Mouse (Mus musculus): ENCODE data around the gene Psip1. TPM values are rescaled to one million over a fixed set of nuclear protein-coding genes. Genes with fewer than 3 reads are reported as not detected.
A peak's percentile ranks its signal among the peaks of the same experiment; 100 is the strongest.

Gene Psip1
- total and polyA plus RNA-seq, 2 experiments from 2014 or later = 298 to 309 TPM

GRCm38 (mm10) chr4:83427141-83427540 is 59.1 kb downstream of the Psip1 start:
- H3K4me3 ChIP-seq (ENCODE audit: low read depth, low read length) = no peak overlapping the region
- H3K36me3 ChIP-seq (ENCODE audit: insufficient read depth) = peaks cover 45% of the 10 kb centered on the region
- H3K27ac ChIP-seq (ENCODE audit: low read depth, low read length) = no peak overlapping the region
- H3K9ac ChIP-seq = no peak overlapping the region
- no peak overlapping the region for H3K4me2 ChIP-seq (ENCODE audit: low read depth)
- DNase-seq = no peak
- 97% methylated on average over 7 of the region's 7 CpGs for WGBS
- H3K9me3 ChIP-seq (ENCODE audit: low read length) = no peaks in the 10 kb centered on the region
- no peaks in the 10 kb centered on the region for H3K4me1 ChIP-seq (ENCODE audit: insufficient read depth)
- TF ChIP-seq CTCF (IDR thresholded peaks at IDR 0.05; ENCODE audit: low read depth) = no peak
- ATAC-seq = no peak
- no peaks in the 10 kb centered on the region for H3K27me3 ChIP-seq (ENCODE audit: insufficient read depth, low read length)

GRCm38 (mm10) chr4:83425119-83425518 is 61.1 kb downstream of the Psip1 start:
- H3K4me2 ChIP-seq (ENCODE audit: low read depth) = no peak overlapping the region
- no peaks in the 10 kb centered on the region for H3K27me3 ChIP-seq (ENCODE audit: insufficient read depth, low read length)
- no peak for ATAC-seq
- DNase-seq = no peak
- TF ChIP-seq CTCF (IDR thresholded peaks at IDR 0.05; ENCODE audit: low read depth) = no peak
- H3K4me1 ChIP-seq (ENCODE audit: insufficient read depth) = no peaks in the 10 kb centered on the region
- peaks cover 41% of the 10 kb centered on the region for H3K36me3 ChIP-seq (ENCODE audit: insufficient read depth)
- 97% methylated on average over 4 of the region's 4 CpGs for WGBS
- H3K9me3 ChIP-seq (ENCODE audit: low read length) = no peaks in the 10 kb centered on the region
- no peak overlapping the region for H3K4me3 ChIP-seq (ENCODE audit: low read depth, low read length)
- H3K27ac ChIP-seq (ENCODE audit: low read depth, low read length) = no peak overlapping the region
- H3K9ac ChIP-seq = no peak overlapping the region

GRCm38 (mm10) chr4:83423641-83424040 is 62.6 kb downstream of the Psip1 start:
- Histone ChIP-seq H3K4me2 (ENCODE audit: low read depth) (no peak overlapping the region), H3K9ac (no peak overlapping the region), H3K27ac (ENCODE audit: low read depth, low read length) (no peak overlapping the region), H3K27me3 (ENCODE audit: insufficient read depth, low read length) (no peaks in the 10 kb centered on the region), H3K36me3 (ENCODE audit: insufficient read depth) (peaks cover 36% of the 10 kb centered on the region), H3K4me1 (ENCODE audit: insufficient read depth) (peaks cover 12% of the 10 kb centered on the region; the same call in 1 of the 2 replicates), H3K4me3 (ENCODE audit: low read depth, low read length) (no peak overlapping the region), H3K9me3 (ENCODE audit: low read length) (no peaks in the 10 kb centered on the region)
- DNase-seq (no peak), ATAC-seq (no peak)
- WGBS = 98% methylated on average over 6 of the region's 6 CpGs
- TF ChIP-seq CTCF (IDR thresholded peaks at IDR 0.05; ENCODE audit: low read depth) = no peak

GRCm38 (mm10) chr4:83418781-83419180 is 67.5 kb downstream of the Psip1 start:
- H3K36me3 ChIP-seq (ENCODE audit: insufficient read depth) = peaks cover 11% of the 10 kb centered on the region
- peak overlapping the region; percentile 78 for H3K4me3 ChIP-seq (ENCODE audit: low read depth, low read length)
- ATAC-seq (no peak), DNase-seq (no peak)
- peaks cover 14% of the 10 kb centered on the region; the same call in 1 of the 2 replicates for H3K4me1 ChIP-seq (ENCODE audit: insufficient read depth)
- 51% methylated on average over 2 of the region's 2 CpGs for WGBS
- H3K4me2 ChIP-seq (ENCODE audit: low read depth) = peak overlapping the region; percentile 58
- no peak overlapping the region for H3K27ac ChIP-seq (ENCODE audit: low read depth, low read length)
- no peak for TF ChIP-seq CTCF (IDR thresholded peaks at IDR 0.05; ENCODE audit: low read depth)
- H3K9me3 ChIP-seq (ENCODE audit: low read length) = no peaks in the 10 kb centered on the region
- no peaks in the 10 kb centered on the region for H3K27me3 ChIP-seq (ENCODE audit: insufficient read depth, low read length)
- H3K9ac ChIP-seq = peak overlapping the region; percentile 85; the same call in 1 of the 2 replicates

- no peaks in the 10 kb centered on the region for H3K27me3 ChIP-seq (ENCODE audit: insufficient read depth, low read length)
- ATAC-seq = peak; percentile 66
- no peak for TF ChIP-seq CTCF (IDR thresholded peaks at IDR 0.05; ENCODE audit: low read depth)
These were observed 68.5 kb downstream of the Psip1 start for GRCm38 (mm10) chr4:83417820-83418186.

GRCm38 (mm10) chr4:83417160-83417819 is 69.0 kb downstream of the Psip1 start, which contains the start of gene Snapc3:
TSS of gene Snapc3 (plus strand) at chr4:83417724.
- TF ChIP-seq CTCF (IDR thresholded peaks at IDR 0.05; ENCODE audit: low read depth) = no peak; the same call in none of the 2 replicates

More at GRCm38 (mm10) chr4:83417820-83418186, 68.5 kb downstream of the Psip1 start:
- no peaks in the 10 kb centered on the region for H3K9me3 ChIP-seq (ENCODE audit: low read length)
- peak overlapping the region; percentile 78 for H3K4me3 ChIP-seq (ENCODE audit: low read depth, low read length)
- WGBS = under 1% methylated on average over 30 of the region's 30 CpGs
- H3K36me3 ChIP-seq (ENCODE audit: insufficient read depth) = peaks cover 3% of the 10 kb centered on the region; the same call in 1 of the 2 replicates
- peak overlapping the region; percentile 85 for H3K9ac ChIP-seq
- H3K4me1 ChIP-seq (ENCODE audit: insufficient read depth) = peaks cover 14% of the 10 kb centered on the region; the same call in 1 of the 2 replicates
- peak overlapping the region; percentile 91 for H3K27ac ChIP-seq (ENCODE audit: low read depth, low read length)
- peak overlapping the region; percentile 58 for H3K4me2 ChIP-seq (ENCODE audit: low read depth)
- no peak for DNase-seq

GRCm38 (mm10) chr4:83414241-83414824 is 71.9 kb downstream of the Psip1 start:
- no peak for TF ChIP-seq CTCF (IDR thresholded peaks at IDR 0.05; ENCODE audit: low read depth)
- H3K4me2 ChIP-seq (ENCODE audit: low read depth) = no peak overlapping the region
- DNase-seq (no peak), ATAC-seq (no peak)
- no peak overlapping the region for H3K4me3 ChIP-seq (ENCODE audit: low read depth, low read length)
- no peak overlapping the region for H3K27ac ChIP-seq (ENCODE audit: low read depth, low read length)
- no peaks in the 10 kb centered on the region for H3K9me3 ChIP-seq (ENCODE audit: low read length)
- no peaks in the 10 kb centered on the region for H3K27me3 ChIP-seq (ENCODE audit: insufficient read depth, low read length)
- peaks cover 9% of the 10 kb centered on the region; the same call in 1 of the 2 replicates for H3K4me1 ChIP-seq (ENCODE audit: insufficient read depth)
- H3K9ac ChIP-seq = no peak overlapping the region
- H3K36me3 ChIP-seq (ENCODE audit: insufficient read depth) = no peaks in the 10 kb centered on the region
- WGBS = 75% methylated on average over 5 of the region's 5 CpGs

More at GRCm38 (mm10) chr4:83417160-83417819, 69.0 kb downstream of the Psip1 start, which contains the start of gene Snapc3:
- peak; percentile 96 for DNase-seq
- no peaks in the 10 kb centered on the region for H3K27me3 ChIP-seq (ENCODE audit: insufficient read depth, low read length)
- no peaks in the 10 kb centered on the region for H3K36me3 ChIP-seq (ENCODE audit: insufficient read depth)
- H3K4me3 ChIP-seq (ENCODE audit: low read depth, low read length) = peak within 1 kb of the TSS; percentile 78
- H3K4me2 ChIP-seq (ENCODE audit: low read depth) = peak within 1 kb of the TSS; percentile 61
- H3K9ac ChIP-seq = peak within 1 kb of the TSS; percentile 85
- ATAC-seq = peak; percentile 99
- peaks cover 14% of the 10 kb centered on the region; the same call in 1 of the 2 replicates for H3K4me1 ChIP-seq (ENCODE audit: insufficient read depth)
- WGBS = 4% methylated on average over 41 of the region's 41 CpGs
- H3K27ac ChIP-seq (ENCODE audit: low read depth, low read length) = peak within 1 kb of the TSS; percentile 91
- no peaks in the 10 kb centered on the region for H3K9me3 ChIP-seq (ENCODE audit: low read length)
